Mouse (Mus musculus) hindbrain, postnatal 0 days (tissue): ENCODE measurements around the gene Nfil3. TPM values are rescaled to one million over a fixed set of nuclear protein-coding genes. Genes with fewer than 3 reads are reported as not detected.

ENCODE experiments used
- ATAC-seq: fragments of 200-750 bp; cut with Nextera tagmentation; 2 replicates; pipeline ENCODE4 v1.8.0; 2017; ENCODE audit warnings: mild to moderate bottlenecking, moderate TSS enrichment, moderate library complexity
- DNase-seq: peaks from one replicate; pipeline ENCODE4 v3.0.0-alpha.2; 2015; ENCODE audit warnings: low spot score
- H3K27ac ChIP-seq: fragments of 300-500 bp; sonication (generic); 2 replicates; pipeline ENCODE4 v1.5.1; 2014; ENCODE audit warnings: mild to moderate bottlenecking
- H3K27me3 ChIP-seq: fragments of 300-500 bp; sonication (generic); 2 replicates; pipeline ENCODE4 v1.6.1; 2014; ENCODE audit warnings: low read length, mixed read lengths; ENCODE audit not compliant: insufficient read depth
- H3K36me3 ChIP-seq: fragments of 300-500 bp; sonication (generic); 2 replicates; pipeline ENCODE4 v1.6.1; 2014; ENCODE audit warnings: low read length, mixed read lengths; ENCODE audit not compliant: insufficient read depth
- H3K4me1 ChIP-seq: fragments of 300-500 bp; sonication (generic); 2 replicates; pipeline ENCODE4 v1.6.1; 2014; ENCODE audit warnings: antibody characterized with exemption, low read length, mixed read lengths; ENCODE audit not compliant: insufficient read depth
- H3K4me2 ChIP-seq: fragments of 300-500 bp; sonication (generic); 2 replicates; pipeline ENCODE4 v1.6.1; 2014; ENCODE audit warnings: low read depth, mild to moderate bottlenecking, low read length, moderate library complexity, mixed read lengths
- H3K4me3 ChIP-seq: fragments of 300-500 bp; sonication (generic); 2 replicates; pipeline ENCODE4 v1.5.1; 2014; ENCODE audit warnings: low read length
- H3K9ac ChIP-seq: fragments of 300-500 bp; sonication (generic); replicated peaks from 2 replicates; pipeline ENCODE4 v1.6.1; 2014; ENCODE audit warnings: mild to moderate bottlenecking, low read length, moderate library complexity, mixed read lengths
- H3K9me3 ChIP-seq: fragments of 300-500 bp; sonication (generic); 2 replicates; pipeline ENCODE4 v1.6.1; 2016; ENCODE audit warnings: low read length, mixed read lengths
- CTCF ChIP-seq: IDR thresholded peaks from 2 replicates; pipeline ENCODE4 v1.5.1; 2016; ENCODE audit warnings: antibody characterized with exemption, control low read depth, low read depth
- WGBS: fragments of 180-500 bp; shearing (Covaris S2); extraction: QIAGEN DNeasy Blood & Tissue Kit; methylation state at CpG from one replicate; pipeline ENCODE4 v1.1.7; 2014; 5-methylcytosine and 5-hydroxymethylcytosine counted together
- polyA plus RNA-seq: library from polyadenylated mRNA; unstranded; fragments of >200 nt; fragmentation: Nextera tagmentation; extraction: Ambion mirVana; gene quantifications from 2 replicates; pipeline ENCODE4 v1.2.1, GENCODE M21; 2015
- total RNA-seq: library from RNA; depleted of rRNA; stranded (reverse); fragments of >200 nt; gene quantifications from 2 replicates; pipeline ENCODE4 v1.2.3, GENCODE M21; 2014; rRNA removed

Nfil3 gene
- total and polyA plus RNA-seq, 2 experiments from 2014 or later: 17.9 to 28.3 TPM

DNA sequence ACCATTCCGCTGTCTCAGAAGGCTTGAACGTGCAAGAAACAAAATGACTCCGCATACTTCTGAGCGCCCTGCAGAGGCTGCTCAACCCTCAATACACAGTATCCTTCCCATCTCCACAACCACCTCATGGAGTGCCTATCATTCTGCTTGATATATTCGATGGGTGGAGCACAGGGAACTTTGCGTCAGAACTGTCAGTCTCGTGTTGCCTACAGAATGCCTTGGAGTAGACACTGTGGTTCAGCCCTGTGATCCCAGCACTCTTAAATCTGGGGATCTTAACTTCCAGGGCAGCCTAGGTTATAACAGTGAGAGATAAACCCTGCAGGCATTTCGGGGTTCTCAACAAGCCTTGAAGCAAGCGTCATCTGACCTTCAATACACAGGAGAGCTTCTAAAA lies 52.5 kb downstream of the Nfil3 start:
- peak overlapping the region; percentile 69; the same call in 1 of the 2 replicates for H3K9ac ChIP-seq
- no peaks in the 10 kb centered on the region for H3K36me3 ChIP-seq
- peak overlapping the region; percentile 78 for H3K4me2 ChIP-seq
- 0 out of 2 replicates have a peak, but pooled peaks have one; percentile 2 for TF ChIP-seq CTCF
- 57% methylated on average over 9 of the region's 9 CpGs for WGBS
- H3K9me3 ChIP-seq: no peaks in the 10 kb centered on the region
- 0 out of 2 replicates have a peak overlapping the region, but pooled peaks have one; percentile 72 for H3K27ac ChIP-seq
- DNase-seq: no peak
- H3K4me3 ChIP-seq: peak overlapping the region; percentile 58
- ATAC-seq: no peak
- no peaks in the 10 kb centered on the region for H3K27me3 ChIP-seq
- H3K4me1 ChIP-seq: peaks cover 6% of the 10 kb centered on the region; the same call in 1 of the 2 replicates

- H3K9ac ChIP-seq: no peak overlapping the region
- no peak overlapping the region for H3K27ac ChIP-seq
- ATAC-seq (no peak), DNase-seq (no peak)
- H3K9me3 ChIP-seq: no peaks in the 10 kb centered on the region
- H3K4me1 ChIP-seq: peaks cover 6% of the 10 kb centered on the region; the same call in 1 of the 2 replicates
- no peak overlapping the region for H3K4me2 ChIP-seq
- H3K4me3 ChIP-seq: no peak overlapping the region
- WGBS: 76% methylated on average over 5 of the region's 5 CpGs
- H3K36me3 ChIP-seq: no peaks in the 10 kb centered on the region
- TF ChIP-seq CTCF: no peak
- no peaks in the 10 kb centered on the region for H3K27me3 ChIP-seq
Observed at GRCm38 (mm10) chr13:52924457-52924856, 56.4 kb downstream of the Nfil3 start.

DNA sequence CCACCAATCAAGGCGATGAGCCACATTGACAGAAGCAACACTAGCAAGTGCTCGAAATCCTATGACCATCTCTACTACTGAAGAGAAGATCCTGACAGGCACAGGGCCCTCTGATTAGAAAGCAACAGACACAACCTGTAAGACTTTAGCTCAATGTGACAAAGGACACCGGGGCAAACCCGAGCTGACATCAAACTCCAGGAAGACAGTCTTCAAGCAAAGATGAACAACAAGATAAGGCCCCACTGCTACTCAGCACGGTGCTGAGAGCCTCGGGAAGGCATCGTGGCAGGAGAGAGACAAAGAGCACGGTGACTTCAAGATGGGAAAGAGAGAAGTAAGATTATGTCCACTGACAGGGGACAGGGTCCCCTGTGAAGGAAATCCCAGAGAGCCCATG lies 58.9 kb downstream of the Nfil3 start:
- no peak for TF ChIP-seq CTCF
- 88% methylated on average over 8 of the region's 8 CpGs for WGBS
- H3K27me3 ChIP-seq: no peaks in the 10 kb centered on the region
- no peak for ATAC-seq
- no peak overlapping the region for H3K4me2 ChIP-seq
- no peak overlapping the region for H3K27ac ChIP-seq
- no peak for DNase-seq
- no peak overlapping the region for H3K4me3 ChIP-seq
- no peaks in the 10 kb centered on the region for H3K9me3 ChIP-seq
- H3K4me1 ChIP-seq: no peaks in the 10 kb centered on the region
- no peak overlapping the region for H3K9ac ChIP-seq
- no peaks in the 10 kb centered on the region for H3K36me3 ChIP-seq

DNA sequence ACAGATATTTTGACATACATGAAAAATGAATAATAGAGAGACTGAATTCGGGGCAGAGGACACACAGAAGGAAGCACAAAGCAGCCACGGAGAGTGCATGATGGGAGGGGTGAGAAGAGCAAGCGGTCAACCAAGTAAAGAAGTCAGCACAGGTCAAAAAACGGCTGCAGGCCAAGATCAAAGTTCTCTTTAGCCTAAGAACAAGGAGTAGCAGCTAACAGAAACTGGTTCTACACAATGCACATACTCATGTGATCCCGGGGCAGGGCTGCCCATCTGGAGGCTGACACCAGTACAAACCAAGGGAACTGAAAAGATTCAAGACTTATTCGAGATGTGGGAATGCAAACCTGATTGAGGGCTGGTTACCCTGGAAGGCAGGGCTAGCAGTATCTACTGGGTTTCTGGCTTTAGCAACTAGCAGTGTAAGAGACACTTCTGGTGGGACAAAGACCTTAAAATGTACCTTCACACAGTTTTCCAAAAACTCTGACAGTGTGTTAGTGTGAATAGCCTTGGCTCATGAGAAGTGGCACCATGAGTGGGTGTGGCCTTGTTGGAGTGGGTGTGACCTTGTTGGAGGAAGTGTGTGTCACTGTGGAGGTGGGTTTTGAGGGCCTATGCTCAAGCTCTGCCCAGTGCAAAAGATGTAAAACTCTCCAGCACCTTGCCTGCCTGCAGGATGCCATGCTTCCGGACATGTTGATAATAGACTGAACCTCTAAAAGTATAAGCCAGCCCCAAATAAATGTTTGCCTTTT lies 59.6 kb downstream of the Nfil3 start:
- H3K4me2 ChIP-seq: no peak overlapping the region
- no peaks in the 10 kb centered on the region for H3K9me3 ChIP-seq
- H3K4me3 ChIP-seq: no peak overlapping the region
- ATAC-seq (no peak), DNase-seq (no peak)
- H3K36me3 ChIP-seq: no peaks in the 10 kb centered on the region
- no peaks in the 10 kb centered on the region for H3K4me1 ChIP-seq
- no peak overlapping the region for H3K9ac ChIP-seq
- no peak for TF ChIP-seq CTCF
- no peaks in the 10 kb centered on the region for H3K27me3 ChIP-seq
- no peak overlapping the region for H3K27ac ChIP-seq
- WGBS: 83% methylated on average over 7 of the region's 7 CpGs

GRCm38 (mm10) chr13:52919790-52920352 lies 61.0 kb downstream of the Nfil3 start:
- ATAC-seq (no peak), DNase-seq (no peak)
- H3K36me3 ChIP-seq: no peaks in the 10 kb centered on the region
- H3K4me3 ChIP-seq: no peak overlapping the region
- H3K4me1 ChIP-seq: no peaks in the 10 kb centered on the region
- H3K9me3 ChIP-seq: no peaks in the 10 kb centered on the region
- H3K4me2 ChIP-seq: no peak overlapping the region
- no peaks in the 10 kb centered on the region for H3K27me3 ChIP-seq
- H3K9ac ChIP-seq: no peak overlapping the region
- WGBS: 84% methylated on average over 10 of the region's 10 CpGs
- no peak for TF ChIP-seq CTCF
- H3K27ac ChIP-seq: no peak overlapping the region

DNA sequence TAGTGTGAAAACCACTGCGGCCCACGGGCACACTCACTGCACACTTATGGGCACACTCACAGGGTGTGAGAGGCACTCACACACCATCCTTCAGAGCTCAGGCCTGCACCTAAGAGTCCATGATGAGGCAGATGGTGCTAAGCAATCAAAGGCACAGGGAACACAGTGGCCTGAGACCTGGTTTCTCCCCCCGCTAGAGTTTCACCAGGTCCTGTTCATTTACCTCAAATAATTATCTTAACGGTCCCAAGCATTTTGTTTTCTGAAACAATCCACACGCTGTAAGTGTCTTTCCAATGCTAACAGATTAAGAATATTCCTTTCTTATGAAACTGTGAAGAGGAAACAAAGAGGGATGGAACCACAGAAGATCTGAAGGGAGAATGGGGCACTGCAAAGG lies 62.5 kb downstream of the Nfil3 start:
- no peak overlapping the region for H3K4me2 ChIP-seq
- no peaks in the 10 kb centered on the region for H3K4me1 ChIP-seq
- no peak overlapping the region for H3K4me3 ChIP-seq
- no peak overlapping the region for H3K27ac ChIP-seq
- TF ChIP-seq CTCF: no peak
- no peaks in the 10 kb centered on the region for H3K27me3 ChIP-seq
- no peak overlapping the region for H3K9ac ChIP-seq
- no peaks in the 10 kb centered on the region for H3K9me3 ChIP-seq
- ATAC-seq: no peak
- H3K36me3 ChIP-seq: no peaks in the 10 kb centered on the region
- 95% methylated on average over 5 of the region's 5 CpGs for WGBS
- DNase-seq: no peak

Other genes with a start within 250 kb of the Nfil3 start
- 39.3 and 41.5 TPM in 2 replicates for gene Auh, start 51.4 kb downstream of the Nfil3 start, total RNA-seq
- gene Auh, start 51.4 kb downstream of the Nfil3 start, polyA plus RNA-seq: 65.9 and 72.8 TPM in 2 replicates